Mouse (Mus musculus) G1E (cell line): Measurements from ENCODE around the gene Emx2. TPM values are rescaled to one million over a fixed set of nuclear protein-coding genes. Genes with fewer than 3 reads are reported as not detected.

ENCODE experiments used
- ATAC-seq: 2 replicates; pipeline ENCODE4 v1.8.0; 2016; ENCODE audit warnings: mild to moderate bottlenecking; ENCODE audit not compliant: insufficient number of reproducible peaks, poor library complexity, low FRiP score, severe bottlenecking; ENCODE audit errors: extremely low read depth
- DNase-seq: peaks from one replicate; pipeline ENCODE4 v3.0.0; 2012; ENCODE audit warnings: low spot score
- H3K27me3 ChIP-seq: 2 replicates; pipeline ENCODE4 v1.6.1; 2012; ENCODE audit warnings: mild to moderate bottlenecking, low read length, inconsistent platforms; ENCODE audit not compliant: insufficient read depth
- H3K36me3 ChIP-seq: replicated peaks from 2 replicates; pipeline ENCODE3; 2012; ENCODE audit warnings: mild to moderate bottlenecking, inconsistent platforms
- H3K4me1 ChIP-seq: 2 replicates; pipeline ENCODE4 v1.6.1; 2012; ENCODE audit warnings: low read depth, low read length, inconsistent platforms, mixed read lengths; ENCODE audit not compliant: insufficient read depth
- H3K4me3 ChIP-seq: 2 replicates; pipeline ENCODE4 v1.5.1; 2012; ENCODE audit warnings: low read depth, mild to moderate bottlenecking, inconsistent platforms, low read length, moderate library complexity, mixed read lengths
- H3K9me3 ChIP-seq: replicated peaks from 2 replicates; pipeline ENCODE4 v1.6.1; 2012; ENCODE audit warnings: inconsistent platforms
- CTCF ChIP-seq: IDR thresholded peaks from 2 replicates; pipeline ENCODE4 v1.5.1; 2012; ENCODE audit warnings: low read depth, low read length, inconsistent platforms, mixed read lengths
- GATA1 ChIP-seq: IDR thresholded peaks from 2 replicates; pipeline ENCODE4 v1.6.1; 2012; ENCODE audit warnings: borderline replicate concordance, low read length, inconsistent platforms, mixed read lengths
- GATA2 ChIP-seq: IDR thresholded peaks from 2 replicates; pipeline ENCODE4 v1.6.1; 2012; ENCODE audit warnings: low read depth, low read length, inconsistent platforms, borderline replicate concordance
- POLR2AphosphoS5 ChIP-seq: IDR thresholded peaks from 2 replicates; pipeline ENCODE4 v1.6.1; 2012; ENCODE audit warnings: low read depth, low read length, inconsistent platforms; ENCODE audit not compliant: insufficient replicate concordance
- TAL1 ChIP-seq: conservative IDR thresholded peaks from 2 replicates; pipeline ENCODE4 v1.6.1; 2012; ENCODE audit warnings: low read depth, low read length, inconsistent platforms, mixed read lengths
- polyA plus RNA-seq: library from polyadenylated mRNA; stranded (reverse); fragments of >175 nt; gene quantifications from 2 replicates; pipeline ENCODE4 v1.2.3, GENCODE M21; 2012
- total RNA-seq, 2 experiments: library from RNA; stranded (forward) in 1 of 2; stranded (reverse) in 1 of 2; fragments of 200-1000 nt in 1 of 2; fragments of >200 nt in 1 of 2; fragmentation: Nextera tagmentation in 1 of 2; gene quantifications; 2 replicates each; pipeline ENCODE4 v1.2.3; 2014 to 2017

Gene Emx2
- total and polyA plus RNA-seq, 3 experiments, result 4.7 TPM; not detected in 2

GRCm38 (mm10) chr19:59432286-59432685 lies 25.9 kb upstream of the Emx2 start:
- no peaks in the 10 kb centered on the region for H3K36me3 ChIP-seq
- peaks cover 5% of the 10 kb centered on the region for H3K9me3 ChIP-seq
- peaks cover 24% of the 10 kb centered on the region for H3K27me3 ChIP-seq
- no peak for TF ChIP-seq POLR2AphosphoS5
- TF ChIP-seq CTCF, result no peak
- no peak for TF ChIP-seq GATA1
- TF ChIP-seq TAL1, result no peak
- TF ChIP-seq GATA2, result no peak
- no peak for ATAC-seq
- no peak overlapping the region for H3K4me3 ChIP-seq
- no peak for DNase-seq
- H3K4me1 ChIP-seq, result no peaks in the 10 kb centered on the region

- no peaks in the 10 kb centered on the region for H3K36me3 ChIP-seq
- ATAC-seq (no peak), DNase-seq (no peak)
- no peaks in the 10 kb centered on the region for H3K9me3 ChIP-seq
- TF ChIP-seq POLR2AphosphoS5, result no peak
- no peak for TF ChIP-seq GATA2
- no peak for TF ChIP-seq TAL1
- no peak for TF ChIP-seq CTCF
- no peak for TF ChIP-seq GATA1
- no peak overlapping the region for H3K4me3 ChIP-seq
- peaks cover 28% of the 10 kb centered on the region for H3K27me3 ChIP-seq
- no peaks in the 10 kb centered on the region for H3K4me1 ChIP-seq
Measured at GRCm38 (mm10) chr19:59450561-59451135, 7.5 kb upstream of the Emx2 start.

- TF ChIP-seq GATA1 (no peak), CTCF (no peak), TAL1 (no peak), GATA2 (no peak), POLR2AphosphoS5 (no peak)
- DNase-seq (no peak), ATAC-seq (no peak)
- Histone ChIP-seq H3K27me3 (peaks cover 31% of the 10 kb centered on the region), H3K9me3 (no peaks in the 10 kb centered on the region), H3K36me3 (no peaks in the 10 kb centered on the region), H3K4me3 (no peak overlapping the region), H3K4me1 (no peaks in the 10 kb centered on the region)
Measured at GRCm38 (mm10) chr19:59451441-59451951, 6.7 kb upstream of the Emx2 start.

- H3K27me3 ChIP-seq, result peaks cover 31% of the 10 kb centered on the region
- no peak for TF ChIP-seq GATA1
- no peak for TF ChIP-seq POLR2AphosphoS5
- TF ChIP-seq CTCF, result no peak
- no peak for TF ChIP-seq GATA2
- no peak for TF ChIP-seq TAL1
Measured at GRCm38 (mm10) chr19:59452321-59452720, 5.9 kb upstream of the Emx2 start.

GRCm38 (mm10) chr19:59453591-59453990 lies 4.6 kb upstream of the Emx2 start:
- Histone ChIP-seq H3K36me3 (no peaks in the 10 kb centered on the region), H3K4me3 (no peak overlapping the region), H3K4me1 (no peaks in the 10 kb centered on the region), H3K9me3 (peaks cover 13% of the 10 kb centered on the region), H3K27me3 (peaks cover 25% of the 10 kb centered on the region)
- TF ChIP-seq GATA2, result no peak
- TF ChIP-seq POLR2AphosphoS5, result no peak
- TF ChIP-seq TAL1, result no peak
- no peak for TF ChIP-seq CTCF
- no peak for TF ChIP-seq GATA1
- DNase-seq (no peak), ATAC-seq (no peak)

More at GRCm38 (mm10) chr19:59452321-59452720, 5.9 kb upstream of the Emx2 start:
- no peak overlapping the region for H3K4me3 ChIP-seq
- H3K36me3 ChIP-seq, result no peaks in the 10 kb centered on the region
- 0 out of 2 replicates have a peak, but pooled peaks cover under 1% of the 10 kb centered on the region for H3K9me3 ChIP-seq
- no peaks in the 10 kb centered on the region for H3K4me1 ChIP-seq
- no peak for DNase-seq
- ATAC-seq, result no peak

- ATAC-seq (no peak), DNase-seq (no peak)
- H3K4me1 ChIP-seq, result no peaks in the 10 kb centered on the region
- H3K27me3 ChIP-seq, result peaks cover 20% of the 10 kb centered on the region; the same call in 1 of the 2 replicates
- TF ChIP-seq CTCF, result no peak
- no peak for TF ChIP-seq POLR2AphosphoS5
- no peak for TF ChIP-seq GATA2
- no peak for TF ChIP-seq TAL1
- TF ChIP-seq GATA1, result no peak
- no peaks in the 10 kb centered on the region for H3K36me3 ChIP-seq
- no peak overlapping the region for H3K4me3 ChIP-seq
- peaks cover 17% of the 10 kb centered on the region for H3K9me3 ChIP-seq
Measured at GRCm38 (mm10) chr19:59454196-59454595, 4.0 kb upstream of the Emx2 start.
